Mouse (Mus musculus): ENCODE measurements at regions not wholly inside any gene's neighbourhood (a gene's known extent, or its start where the extent isn't known, plus 50 kb on each side); places are given as distances from the start of the nearest gene placed in this dataset.

DNA sequence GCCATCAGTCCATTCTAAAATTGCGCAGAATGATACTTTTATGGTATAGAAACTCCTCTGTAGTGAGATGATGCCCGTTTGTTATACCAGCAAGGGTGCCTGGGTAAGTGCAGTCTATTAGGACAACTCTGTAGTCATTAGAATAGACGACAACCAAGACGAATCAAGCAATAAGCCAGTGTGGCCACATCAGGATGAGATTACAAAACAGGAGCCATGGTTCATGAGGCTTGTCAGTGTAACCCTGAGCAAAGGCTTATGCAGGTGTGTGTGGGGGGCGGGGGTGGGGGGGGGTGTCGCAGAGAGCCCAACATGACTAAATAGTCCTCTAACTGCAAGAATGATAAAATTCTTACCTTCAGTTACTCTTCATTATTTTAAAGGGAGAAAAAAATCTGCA lies 243.5 kb downstream of the Cd83 start:
- Histone ChIP-seq H3K4me1 (replicated peaks; ENCODE audit: low read depth, low read length) (no peaks in the 10 kb centered on the region), H3K4me3 (replicated peaks; ENCODE audit: low read length) (no peak overlapping the region), H3K9me3 (ENCODE audit: low read length) (no peaks in the 10 kb centered on the region), H3K36me3 (ENCODE audit: insufficient read depth, low read length) (no peaks in the 10 kb centered on the region), H3K27me3 (ENCODE audit: insufficient read depth, low read length) (no peaks in the 10 kb centered on the region)
- TF ChIP-seq CTCF (conservative IDR thresholded peaks at IDR 0.05; ENCODE audit: low read length) (no peak), NANOG (IDR thresholded peaks at IDR 0.05; ENCODE audit: borderline replicate concordance, low read length) (no peak), POU5F1 (IDR thresholded peaks at IDR 0.05; ENCODE audit: borderline replicate concordance, low read length) (no peak)

DNA sequence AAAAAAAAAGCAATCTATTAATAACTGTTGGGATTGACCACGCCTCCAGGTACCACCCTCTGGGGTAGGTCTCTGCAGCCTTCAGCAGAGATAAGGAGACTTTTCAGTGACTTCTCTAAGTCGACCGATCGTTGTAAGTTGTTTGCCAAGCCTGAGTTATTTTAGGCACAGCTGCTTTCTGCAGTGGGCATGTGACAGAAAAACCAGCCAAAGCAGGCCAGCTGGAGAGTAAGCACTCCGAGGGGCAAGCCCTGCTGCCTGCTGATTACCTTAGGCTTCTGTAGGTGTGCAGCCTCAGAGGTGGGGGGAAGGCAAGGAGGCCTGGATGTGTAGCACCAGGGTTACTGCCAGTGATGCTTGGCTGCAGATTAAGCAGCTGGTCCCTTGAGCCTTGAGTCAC lies 246.0 kb downstream of the Cd83 start:
- Histone ChIP-seq H3K4me3 (replicated peaks; ENCODE audit: low read length) (no peak overlapping the region), H3K9me3 (ENCODE audit: low read length) (no peaks in the 10 kb centered on the region), H3K36me3 (ENCODE audit: insufficient read depth, low read length) (no peaks in the 10 kb centered on the region), H3K4me1 (replicated peaks; ENCODE audit: low read depth, low read length) (no peaks in the 10 kb centered on the region), H3K27me3 (ENCODE audit: insufficient read depth, low read length) (no peaks in the 10 kb centered on the region)
- TF ChIP-seq CTCF (conservative IDR thresholded peaks at IDR 0.05; ENCODE audit: low read length) (no peak), NANOG (IDR thresholded peaks at IDR 0.05; ENCODE audit: borderline replicate concordance, low read length) (no peak), POU5F1 (IDR thresholded peaks at IDR 0.05; ENCODE audit: borderline replicate concordance, low read length) (no peak)

- H3K36me3 ChIP-seq (ENCODE audit: insufficient read depth, low read length) = no peaks in the 10 kb centered on the region
- H3K4me1 ChIP-seq (replicated peaks; ENCODE audit: low read depth, low read length) = peaks cover 9% of the 10 kb centered on the region; the same call in 1 of the 2 replicates
- TF ChIP-seq POU5F1 (IDR thresholded peaks at IDR 0.05; ENCODE audit: borderline replicate concordance, low read length) (no peak), NANOG (IDR thresholded peaks at IDR 0.05; ENCODE audit: borderline replicate concordance, low read length) (no peak), CTCF (conservative IDR thresholded peaks at IDR 0.05; ENCODE audit: low read length) (no peak)
- no peaks in the 10 kb centered on the region for H3K27me3 ChIP-seq (ENCODE audit: insufficient read depth, low read length)
- no peaks in the 10 kb centered on the region for H3K9me3 ChIP-seq (ENCODE audit: low read length)
- H3K4me3 ChIP-seq (replicated peaks; ENCODE audit: low read length) = no peak overlapping the region
Measured at GRCm38 (mm10) chr13:44037774-44038294, 253.3 kb downstream of the Cd83 start.

GRCm38 (mm10) chr13:44038322-44038721 lies 253.7 kb downstream of the Cd83 start:
- H3K27me3 ChIP-seq (ENCODE audit: insufficient read depth, low read length) = no peaks in the 10 kb centered on the region

GRCm38 (mm10) chr13:44040640-44041039 lies 256.1 kb downstream of the Cd83 start:
- Histone ChIP-seq H3K4me1 (replicated peaks; ENCODE audit: low read depth, low read length) (peaks cover 15% of the 10 kb centered on the region; the same call in 1 of the 2 replicates), H3K27me3 (ENCODE audit: insufficient read depth, low read length) (peaks cover 3% of the 10 kb centered on the region; the same call in 1 of the 2 replicates)
- TF ChIP-seq POU5F1 (IDR thresholded peaks at IDR 0.05; ENCODE audit: borderline replicate concordance, low read length) = no peak
- TF ChIP-seq CTCF (conservative IDR thresholded peaks at IDR 0.05; ENCODE audit: low read length) = no peak
- TF ChIP-seq NANOG (IDR thresholded peaks at IDR 0.05; ENCODE audit: borderline replicate concordance, low read length) = no peak

More at GRCm38 (mm10) chr13:44038322-44038721, 253.7 kb downstream of the Cd83 start:
- Histone ChIP-seq H3K4me1 (replicated peaks; ENCODE audit: low read depth, low read length) (peaks cover 13% of the 10 kb centered on the region; the same call in 1 of the 2 replicates), H3K9me3 (ENCODE audit: low read length) (no peaks in the 10 kb centered on the region), H3K36me3 (ENCODE audit: insufficient read depth, low read length) (no peaks in the 10 kb centered on the region), H3K4me3 (replicated peaks; ENCODE audit: low read length) (no peak overlapping the region)
- TF ChIP-seq NANOG (IDR thresholded peaks at IDR 0.05; ENCODE audit: borderline replicate concordance, low read length) = no peak
- TF ChIP-seq CTCF (conservative IDR thresholded peaks at IDR 0.05; ENCODE audit: low read length) = no peak
- TF ChIP-seq POU5F1 (IDR thresholded peaks at IDR 0.05; ENCODE audit: borderline replicate concordance, low read length) = no peak

DNA sequence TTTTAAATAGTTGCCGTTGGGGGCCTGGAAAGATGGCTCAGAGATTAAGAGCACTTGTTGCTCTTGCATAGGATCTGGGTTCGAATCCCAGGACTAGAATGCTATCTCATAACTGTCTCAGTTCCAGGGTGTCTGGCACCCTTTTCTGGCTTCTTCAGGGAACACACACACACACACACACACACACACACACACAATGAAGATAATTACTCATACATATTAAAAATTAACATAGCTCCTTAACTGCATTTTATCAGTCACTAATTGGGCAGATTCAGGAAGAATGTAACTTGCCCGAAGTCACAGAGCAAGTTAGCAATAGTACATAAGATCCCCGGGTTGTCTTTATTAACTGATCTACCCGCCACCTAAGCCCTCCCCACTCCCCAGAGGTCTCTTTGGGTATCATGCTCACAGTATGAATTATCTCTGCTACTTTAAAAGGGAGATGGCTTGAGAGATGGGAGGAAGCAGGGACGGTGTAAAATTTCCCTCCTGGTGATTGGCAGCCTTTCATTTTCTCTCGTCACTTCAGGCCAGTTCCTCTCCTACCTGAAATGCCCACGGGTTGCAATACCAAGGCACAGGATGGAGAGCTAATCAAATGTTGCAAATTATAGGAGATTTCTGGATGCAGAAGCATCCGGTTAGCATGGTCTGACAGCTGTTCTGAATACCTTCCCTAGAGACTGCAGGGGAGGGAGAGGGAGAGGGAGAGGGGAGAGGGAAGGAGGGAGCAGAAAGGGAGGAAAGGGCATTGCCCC lies 258.3 kb downstream of the Cd83 start:
- Histone ChIP-seq H3K4me3 (replicated peaks; ENCODE audit: low read length) (no peak overlapping the region), H3K4me1 (replicated peaks; ENCODE audit: low read depth, low read length) (peaks cover 15% of the 10 kb centered on the region; the same call in 1 of the 2 replicates), H3K27me3 (ENCODE audit: insufficient read depth, low read length) (peaks cover 3% of the 10 kb centered on the region; the same call in 1 of the 2 replicates), H3K36me3 (ENCODE audit: insufficient read depth, low read length) (no peaks in the 10 kb centered on the region), H3K9me3 (ENCODE audit: low read length) (no peaks in the 10 kb centered on the region)
- TF ChIP-seq CTCF (conservative IDR thresholded peaks at IDR 0.05; ENCODE audit: low read length) (no peak), POU5F1 (IDR thresholded peaks at IDR 0.05; ENCODE audit: borderline replicate concordance, low read length) (no peak), NANOG (IDR thresholded peaks at IDR 0.05; ENCODE audit: borderline replicate concordance, low read length) (no peak)

More at GRCm38 (mm10) chr13:44040640-44041039, 256.1 kb downstream of the Cd83 start:
- Histone ChIP-seq H3K9me3 (ENCODE audit: low read length) (no peaks in the 10 kb centered on the region), H3K36me3 (ENCODE audit: insufficient read depth, low read length) (no peaks in the 10 kb centered on the region), H3K4me3 (replicated peaks; ENCODE audit: low read length) (no peak overlapping the region)

- H3K27me3 ChIP-seq (ENCODE audit: insufficient read depth, low read length) = peaks cover 3% of the 10 kb centered on the region; the same call in 1 of the 2 replicates
- H3K36me3 ChIP-seq (ENCODE audit: insufficient read depth, low read length) = no peaks in the 10 kb centered on the region
- H3K9me3 ChIP-seq (ENCODE audit: low read length) = no peaks in the 10 kb centered on the region
- TF ChIP-seq POU5F1 (IDR thresholded peaks at IDR 0.05; ENCODE audit: borderline replicate concordance, low read length) (no peak), CTCF (conservative IDR thresholded peaks at IDR 0.05; ENCODE audit: low read length) (no peak), NANOG (IDR thresholded peaks at IDR 0.05; ENCODE audit: borderline replicate concordance, low read length) (no peak)
- H3K4me3 ChIP-seq (replicated peaks; ENCODE audit: low read length) = no peak overlapping the region
- peaks cover 12% of the 10 kb centered on the region; the same call in 1 of the 2 replicates for H3K4me1 ChIP-seq (replicated peaks; ENCODE audit: low read depth, low read length)
Measured at GRCm38 (mm10) chr13:44043494-44043885, 258.9 kb downstream of the Cd83 start.

GRCm38 (mm10) chr13:44044546-44045216 lies 260.1 kb downstream of the Cd83 start:
- peaks cover 6% of the 10 kb centered on the region; the same call in 1 of the 2 replicates for H3K4me1 ChIP-seq (replicated peaks; ENCODE audit: low read depth, low read length)
- TF ChIP-seq CTCF (conservative IDR thresholded peaks at IDR 0.05; ENCODE audit: low read length) (no peak), POU5F1 (IDR thresholded peaks at IDR 0.05; ENCODE audit: borderline replicate concordance, low read length) (no peak), NANOG (IDR thresholded peaks at IDR 0.05; ENCODE audit: borderline replicate concordance, low read length) (no peak)
- no peaks in the 10 kb centered on the region for H3K9me3 ChIP-seq (ENCODE audit: low read length)
- H3K27me3 ChIP-seq (ENCODE audit: insufficient read depth, low read length) = peaks cover 3% of the 10 kb centered on the region; the same call in 1 of the 2 replicates
- no peaks in the 10 kb centered on the region for H3K36me3 ChIP-seq (ENCODE audit: insufficient read depth, low read length)
- no peak overlapping the region for H3K4me3 ChIP-seq (replicated peaks; ENCODE audit: low read length)

Data from E14TG2a.4 (cell line).